Mouse (Mus musculus) adrenal gland, postnatal 4 days (tissue): ENCODE measurements around the gene Ano9. TPM values are rescaled to one million over a fixed set of nuclear protein-coding genes. Genes with fewer than 3 reads are reported as not detected.
A peak's percentile ranks its signal among the peaks of the same experiment; 100 is the strongest.

ENCODE experiments used
- DNase-seq, 2 experiments: peaks; one replicate each; pipeline ENCODE4 v3.0.0; 2021 to 2022; ENCODE audit warnings: low spot score in 2 of 2, mixed read lengths in 2 of 2
- total RNA-seq, 2 experiments: library from RNA; stranded (reverse); gene quantifications; 2 replicates each; pipeline ENCODE4 v1.2.3; 2021

Ano9 gene
- total RNA-seq, 2 experiments from 2014 or later: 0.65 to 2.2 TPM

- no peak for DNase-seq
These were observed 53.4 kb downstream of the Ano9 start for GRCm38 (mm10) chr7:141064175-141064574.

- no peak for DNase-seq
These were observed 54.3 kb downstream of the Ano9 start for GRCm38 (mm10) chr7:141063353-141063752.

GRCm38 (mm10) chr7:141062525-141062924 lies 55.1 kb downstream of the Ano9 start:
- DNase-seq: no peak

GRCm38 (mm10) chr7:141061269-141061692 lies 56.3 kb downstream of the Ano9 start:
- no peak for DNase-seq

- peak in 1 of 2 experiments; percentile 32 for DNase-seq
These were observed 57.0 kb downstream of the Ano9 start, which contains the start of gene B4galnt4 for GRCm38 (mm10) chr7:141060426-141061242. B4galnt4 (plus strand) TSS chr7:141061104.

GRCm38 (mm10) chr7:141059929-141060328 lies 57.7 kb downstream of the Ano9 start:
- DNase-seq: no peak

- DNase-seq: no peak
These were observed 58.8 kb downstream of the Ano9 start for GRCm38 (mm10) chr7:141058601-141059341.

GRCm38 (mm10) chr7:141057541-141057940 lies 60.1 kb downstream of the Ano9 start:
- no peak for DNase-seq

- no peak for DNase-seq
These were observed 60.6 kb downstream of the Ano9 start for GRCm38 (mm10) chr7:141056976-141057375.

- DNase-seq: no peak
These were observed 61.8 kb downstream of the Ano9 start for GRCm38 (mm10) chr7:141055785-141056184.

GRCm38 (mm10) chr7:141052421-141052820 lies 65.2 kb downstream of the Ano9 start:
- no peak for DNase-seq

GRCm38 (mm10) chr7:141052016-141052415 lies 65.6 kb downstream of the Ano9 start:
- DNase-seq: no peak

Other genes starting within 250 kb of the Ano9 start
- gene Psmd13, start 235.8 kb downstream of the Ano9 start, total RNA-seq: 100 to 1,000 TPM; 123 to 133 TPM
- gene Sirt3, start 235.5 kb downstream of the Ano9 start, total RNA-seq: 10 to 100 TPM; 34.7 to 41.8 TPM
- 100 to 1,000 TPM; 183 to 297 TPM for gene Cox8b, start 217.4 kb downstream of the Ano9 start, total RNA-seq
- 1 to 10 TPM; 2.1 to 4.9 TPM for gene Nlrp6, start 196.9 kb downstream of the Ano9 start, total RNA-seq
- 10 to 100 TPM; 41.5 to 44.5 TPM for gene Pgghg, start 176.4 kb downstream of the Ano9 start, total RNA-seq
- gene Ifitm5, start 167.5 kb downstream of the Ano9 start, total RNA-seq: 1 to 10 TPM; 2.6 to 2.8 TPM
- gene Gm45717, start 161.9 kb downstream of the Ano9 start, total RNA-seq: not detected
- 100 to 1,000 TPM; 508 to 623 TPM for gene Ifitm2, start 161.8 kb downstream of the Ano9 start, total RNA-seq
- gene Ifitm1, start 150.6 kb downstream of the Ano9 start, total RNA-seq: 10 to 100 TPM in 1 of 2 experiments, 1 to 10 TPM in 1; 8.0 to 13.7 TPM
- gene Ifitm3, start 107.0 kb downstream of the Ano9 start, total RNA-seq: 100 to 1,000 TPM; 109 to 115 TPM
- gene Ifitm6, start 99.9 kb downstream of the Ano9 start, total RNA-seq: 1 to 10 TPM; 2.1 to 4.5 TPM
- gene Gm17387, start 88.7 kb downstream of the Ano9 start, total RNA-seq: not detected
- gene B4galnt4, start 56.7 kb downstream of the Ano9 start, total RNA-seq: 10 to 100 TPM in 1 of 2 experiments, 1 to 10 TPM in 1; 7.0 to 11.3 TPM
- gene Pkp3, start 39.6 kb downstream of the Ano9 start, total RNA-seq: 1 to 10 TPM; 1.6 to 2.2 TPM
- 10 to 100 TPM in 1 of 2 experiments, 1 to 10 TPM in 1; 7.0 to 10.3 TPM for gene Sigirr, start 17.2 kb downstream of the Ano9 start, total RNA-seq
- gene Ptdss2, start 4.6 kb upstream of the Ano9 start, total RNA-seq: 10 to 100 TPM; 44.2 to 53.1 TPM
- 100 to 1,000 TPM; 179 to 186 TPM for gene Rnh1, start 55.1 kb upstream of the Ano9 start, total RNA-seq
- 10 to 100 TPM; 88.5 to 96.4 TPM for gene Hras, start 76.2 kb upstream of the Ano9 start, total RNA-seq
- gene Lrrc56, start 76.4 kb upstream of the Ano9 start, total RNA-seq: 1 to 10 TPM; 8.8 to 9.9 TPM
- 1 to 10 TPM in 1 of 2 experiments, under 1 TPM in 1; 0.82 to 1.0 TPM for gene Lmntd2, start 96.3 kb upstream of the Ano9 start, total RNA-seq
- 10 to 100 TPM; 14.7 to 15.1 TPM for gene Rassf7, start 98.1 kb upstream of the Ano9 start, total RNA-seq
- 10 to 100 TPM; 77.1 to 91.9 TPM for gene Phrf1, start 111.0 kb upstream of the Ano9 start, total RNA-seq
- gene Irf7, start 148.7 kb upstream of the Ano9 start, total RNA-seq: 1 to 10 TPM; 7.3 to 7.5 TPM
- gene Cdhr5, start 159.0 kb upstream of the Ano9 start, total RNA-seq: 10 to 100 TPM in 1 of 2 experiments, 1 to 10 TPM in 1; 9.4 to 15.5 TPM
- gene Sct, start 161.3 kb upstream of the Ano9 start, total RNA-seq: 10 to 100 TPM in 1 of 2 experiments, 1 to 10 TPM in 1; 9.0 to 12.9 TPM
- under 1 TPM; 0.34 to 0.36 TPM for gene Drd4, start 174.2 kb upstream of the Ano9 start, total RNA-seq
- 10 to 100 TPM; 74.1 to 78.8 TPM for gene Deaf1, start 209.9 kb upstream of the Ano9 start, total RNA-seq
- gene Tmem80, start 209.9 kb upstream of the Ano9 start, total RNA-seq: 10 to 100 TPM; 34.8 to 36.6 TPM
- 10 to 100 TPM in 1 of 2 experiments, 1 to 10 TPM in 1; 3.1 to 15.7 TPM for gene Eps8l2, start 221.1 kb upstream of the Ano9 start, total RNA-seq